8 mouse cellular contexts compared by ENCODE assay signal in genomic region chr13:64312024-64312915, GRCm38 (mm10). TPM values are rescaled to one million over a fixed set of nuclear protein-coding genes. Genes with fewer than 3 reads are reported as not detected.
A peak's percentile ranks its signal among the peaks of the same experiment; 100 is the strongest.
DNase-seq lines count a peak whose midpoint lies in the region; ATAC-seq and TF ChIP-seq lines count a peak whose summit lies in the region.

TSS of gene Aaed1 (minus strand) at chr13:64312710.

- H3K4me2 ChIP-seq in forebrain, embryonic 12.5 days = peak within 1 kb of the TSS; percentile 59
- peak within 1 kb of the TSS; percentile 66 for H3K4me2 ChIP-seq in heart, embryonic 16.5 days (ENCODE audit: low read depth, low read length)
- peak within 1 kb of the TSS; percentile 97 for H3K4me2 ChIP-seq in liver, embryonic 14.5 days (ENCODE audit: low read depth)
- H3K4me2 ChIP-seq in stomach, embryonic 15.5 days = peak within 1 kb of the TSS; percentile 63

- peak; percentile 92 for ATAC-seq in forebrain, embryonic 12.5 days (ENCODE audit: low FRiP score)
- peak; percentile 86 for ATAC-seq in heart, embryonic 16.5 days (replicated peaks; ENCODE audit: extremely low read depth, insufficient read depth, low FRiP score)
- peak; percentile 92 for ATAC-seq in liver, embryonic 14.5 days (ENCODE audit: insufficient read depth)
- ATAC-seq in stomach, embryonic 15.5 days (ENCODE audit: insufficient read depth, low FRiP score, low read depth) = peak; percentile 88

- peak within 1 kb of the TSS; percentile 87 for H3K4me3 ChIP-seq in E14TG2a.4 (replicated peaks; ENCODE audit: low read length)
- peak within 1 kb of the TSS; percentile 65 for H3K4me3 ChIP-seq in forebrain, embryonic 12.5 days (replicated peaks)
- peak within 1 kb of the TSS; percentile 85 for H3K4me3 ChIP-seq in heart, embryonic 16.5 days (ENCODE audit: low read length)
- H3K4me3 ChIP-seq in liver, embryonic 14.5 days (ENCODE audit: insufficient read depth in 1 of 2, low read depth in 2 of 2, low read length in 2 of 2) = peak within 1 kb of the TSS; percentile 78 to 81
- H3K4me3 ChIP-seq in stomach, embryonic 15.5 days (replicated peaks) = peak within 1 kb of the TSS; percentile 77

- H3K9me3 ChIP-seq in E14TG2a.4 (ENCODE audit: low read length) = no peaks in the 10 kb centered on the region
- no peaks in the 10 kb centered on the region for H3K9me3 ChIP-seq in forebrain, embryonic 12.5 days
- no peaks in the 10 kb centered on the region for H3K9me3 ChIP-seq in heart, embryonic 16.5 days (replicated peaks; ENCODE audit: control insufficient read depth, low read length)
- H3K9me3 ChIP-seq in liver, embryonic 14.5 days (ENCODE audit: control insufficient read depth, low read length) = no peaks in the 10 kb centered on the region
- H3K9me3 ChIP-seq in stomach, embryonic 15.5 days = no peaks in the 10 kb centered on the region

- peak within 1 kb of the TSS; percentile 79 for H3K27ac ChIP-seq in forebrain, embryonic 12.5 days
- peak within 1 kb of the TSS; percentile 98 for H3K27ac ChIP-seq in heart, embryonic 16.5 days (ENCODE audit: low read length)
- peak within 1 kb of the TSS; percentile 83 for H3K27ac ChIP-seq in liver, embryonic 14.5 days
- peak within 1 kb of the TSS; percentile 96 for H3K27ac ChIP-seq in stomach, embryonic 15.5 days

- H3K9ac ChIP-seq in forebrain, embryonic 12.5 days = peak within 1 kb of the TSS; percentile 66
- H3K9ac ChIP-seq in heart, embryonic 16.5 days (ENCODE audit: low read length) = peak within 1 kb of the TSS; percentile 89
- H3K9ac ChIP-seq in liver, embryonic 14.5 days (replicated peaks) = peak within 1 kb of the TSS; percentile 79
- peak within 1 kb of the TSS; percentile 52; the same call in 1 of the 2 replicates for H3K9ac ChIP-seq in stomach, embryonic 15.5 days

- peaks cover 16% of the 10 kb centered on the region for H3K36me3 ChIP-seq in E14TG2a.4 (ENCODE audit: insufficient read depth, low read length)
- H3K36me3 ChIP-seq in forebrain, embryonic 12.5 days (replicated peaks) = no peaks in the 10 kb centered on the region
- peaks cover 12% of the 10 kb centered on the region; the same call in 1 of the 2 replicates for H3K36me3 ChIP-seq in heart, embryonic 16.5 days (ENCODE audit: control insufficient read depth, insufficient read depth)
- peaks cover 2% of the 10 kb centered on the region; the same call in 1 of the 2 replicates for H3K36me3 ChIP-seq in liver, embryonic 14.5 days (replicated peaks; ENCODE audit: control insufficient read depth, insufficient read depth, low read depth)
- H3K36me3 ChIP-seq in stomach, embryonic 15.5 days = 0 out of 2 replicates have a peak, but pooled peaks cover 2% of the 10 kb centered on the region

- DNase-seq in c-Kit-positive CD71-positive TER-119-positive erythroid progenitor cells, embryonic 14.5 days (ENCODE audit: low spot score) = peak; percentile 77
- peak; percentile 95 for DNase-seq in kidney, postnatal 25 days
- peak; percentile 60 to 77 (median 70) for DNase-seq in liver, embryonic 14.5 days (ENCODE audit: low read depth in 3 of 3, low spot score in 3 of 3)
- peak; percentile 98 for DNase-seq in neural tube, embryonic 10.5 days (ENCODE audit: extremely low spot score, low spot score)

- H3K27me3 ChIP-seq in E14TG2a.4 (ENCODE audit: insufficient read depth, low read length) = no peaks in the 10 kb centered on the region
- H3K27me3 ChIP-seq in forebrain, embryonic 12.5 days = no peaks in the 10 kb centered on the region; the same call in 1 of the 2 replicates
- no peaks in the 10 kb centered on the region for H3K27me3 ChIP-seq in heart, embryonic 16.5 days (ENCODE audit: control insufficient read depth, insufficient read depth, low read length)
- H3K27me3 ChIP-seq in liver, embryonic 14.5 days (ENCODE audit: control insufficient read depth, insufficient read depth, low read length) = no peaks in the 10 kb centered on the region
- H3K27me3 ChIP-seq in stomach, embryonic 15.5 days (replicated peaks) = no peaks in the 10 kb centered on the region

- WGBS in forebrain, embryonic 12.5 days = 1% methylated on average over 72 of the region's 74 CpGs
- WGBS in heart, embryonic 16.5 days = under 1% methylated on average over 72 of the region's 74 CpGs
- WGBS in liver, embryonic 14.5 days (ENCODE audit: insufficient replicate concordance) = under 1% methylated on average over 69 of the region's 74 CpGs
- under 1% methylated on average over 65 of the region's 74 CpGs for WGBS in stomach, embryonic 15.5 days

- TF ChIP-seq EP300 in liver, embryonic 14.5 days (IDR thresholded peaks at IDR 0.05; ENCODE audit: low read depth) = no peak

- no peak for TF ChIP-seq CTCF in E14TG2a.4 (conservative IDR thresholded peaks at IDR 0.05; ENCODE audit: low read length)
- peak; percentile 42 for TF ChIP-seq CTCF in liver, embryonic 14.5 days (IDR thresholded peaks at IDR 0.05; ENCODE audit: low read depth)

- H3K4me1 ChIP-seq in E14TG2a.4 (replicated peaks; ENCODE audit: low read depth, low read length) = peaks cover 17% of the 10 kb centered on the region
- peaks cover 8% of the 10 kb centered on the region; the same call in 1 of the 2 replicates for H3K4me1 ChIP-seq in forebrain, embryonic 12.5 days
- peaks cover 29% of the 10 kb centered on the region for H3K4me1 ChIP-seq in heart, embryonic 16.5 days (ENCODE audit: control insufficient read depth, insufficient read depth, low read length)
- H3K4me1 ChIP-seq in liver, embryonic 14.5 days (replicated peaks; ENCODE audit: control insufficient read depth in 2 of 2, insufficient read depth in 2 of 2, low read length in 1 of 2) = peaks cover 15 to 31% of the 10 kb centered on the region in 2 experiments
- H3K4me1 ChIP-seq in stomach, embryonic 15.5 days = peaks cover 16% of the 10 kb centered on the region; the same call in 1 of the 2 replicates

RNA-seq across cellular contexts. Expression of gene Aaed1, which starts in this region (rescaled TPM):
- 15.7 and 16.9 TPM in 2 replicates for polyA plus RNA-seq in forebrain, embryonic 12.5 days (2016; fragmentation: Nextera tagmentation; extraction: Ambion mirVana)
- 63.2 and 70.4 TPM in 2 replicates for polyA plus RNA-seq in heart, embryonic 16.5 days (2015; fragmentation: Nextera tagmentation; extraction: Ambion mirVana)
- polyA plus RNA-seq in liver, embryonic 14.5 days (2012; rRNA removed) = 4.3 and 7.0 TPM in 2 replicates
- 14.9 and 15.0 TPM in 2 replicates for polyA plus RNA-seq in liver, embryonic 14.5 days (2014; fragmentation: Nextera tagmentation; extraction: Ambion mirVana)
- 63.7 and 63.9 TPM in 2 replicates for polyA plus RNA-seq in stomach, embryonic 15.5 days (2015; fragmentation: Nextera tagmentation; extraction: Ambion mirVana)

Comparison
In these comparisons a context has a peak if more than half of its experiments do, and no peak if none do; other contexts are left out.
1. Peak in every context shown above with its lines: DNase-seq, ATAC-seq, H3K4me3 ChIP-seq and H3K27ac ChIP-seq.